Mouse (Mus musculus) large intestine, adult 2 months (tissue): ENCODE results near the gene Spin1. TPM values are rescaled to one million over a fixed set of nuclear protein-coding genes. Genes with fewer than 3 reads are reported as not detected.

ENCODE experiments used
- DNase-seq: peaks from one replicate; pipeline ENCODE4 v3.0.0-alpha.2; 2012; ENCODE audit warnings: low read depth, low spot score
- WGBS: fragments of 180-500 bp; shearing (Covaris S2); methylation state at CpG from one replicate; pipeline ENCODE4 v1.1.7; 2018; 5-methylcytosine and 5-hydroxymethylcytosine counted together
- polyA plus RNA-seq: library from polyadenylated mRNA; depleted of rRNA; stranded (reverse); fragments of >200 nt; gene quantifications from 2 replicates; pipeline ENCODE4 v1.2.3, GENCODE M21; 2012

Gene Spin1
- polyA plus RNA-seq, 1 experiment, result 17.6 TPM

GRCm38 (mm10) chr13:51127906-51128305, 27.2 kb downstream of the Spin1 start:
- WGBS, result 72% methylated on average over 2 of the region's 2 CpGs
- DNase-seq, result no peak

GRCm38 (mm10) chr13:51128417-51128816, 27.7 kb downstream of the Spin1 start:
- WGBS, result 93% methylated on average over 7 of the region's 7 CpGs
- no peak for DNase-seq

- WGBS, result 78% methylated on average over 10 of the region's 10 CpGs
- DNase-seq, result no peak
Observed at GRCm38 (mm10) chr13:51131179-51131578, 30.5 kb downstream of the Spin1 start.

- DNase-seq, result no peak
- 75% methylated on average over 4 of the region's 4 CpGs for WGBS
Observed at GRCm38 (mm10) chr13:51136315-51136714, 35.6 kb downstream of the Spin1 start.

DNA sequence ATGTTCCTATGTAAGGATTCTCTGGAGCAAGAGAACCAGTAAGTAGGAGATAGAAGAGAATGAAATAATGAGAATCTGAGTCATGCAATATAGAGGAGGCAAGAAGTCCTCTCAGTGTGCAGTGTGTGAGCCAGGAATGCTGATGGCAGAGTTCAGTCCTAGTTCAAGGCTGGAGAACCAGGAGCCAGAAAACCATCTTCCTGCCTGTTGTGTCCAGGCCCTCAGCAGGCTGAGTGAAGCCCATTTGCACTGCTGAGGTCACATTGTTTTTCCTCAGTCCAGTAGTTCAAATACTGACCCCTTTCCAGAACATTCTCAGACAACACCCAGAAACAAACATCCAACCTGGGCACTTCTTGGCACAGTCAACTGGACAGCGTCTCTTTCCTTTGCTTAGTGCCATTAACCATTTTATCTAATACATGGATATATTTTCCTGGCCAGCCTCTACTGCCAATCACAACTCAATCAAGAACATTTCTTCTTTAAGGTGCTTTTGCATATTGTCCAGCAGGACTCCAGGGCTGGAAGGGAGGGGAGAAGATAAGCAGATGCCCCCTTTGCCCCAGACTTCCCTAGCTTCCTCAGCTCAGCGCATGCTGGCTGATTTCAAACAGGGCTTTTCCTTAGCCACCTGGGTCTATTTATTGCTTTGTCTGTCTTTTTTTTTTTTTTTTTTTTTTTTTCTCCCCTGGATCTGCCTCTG, 36.5 kb downstream of the Spin1 start:
- 28% methylated on average over 2 of the region's 2 CpGs for WGBS
- DNase-seq, result no peak

DNA sequence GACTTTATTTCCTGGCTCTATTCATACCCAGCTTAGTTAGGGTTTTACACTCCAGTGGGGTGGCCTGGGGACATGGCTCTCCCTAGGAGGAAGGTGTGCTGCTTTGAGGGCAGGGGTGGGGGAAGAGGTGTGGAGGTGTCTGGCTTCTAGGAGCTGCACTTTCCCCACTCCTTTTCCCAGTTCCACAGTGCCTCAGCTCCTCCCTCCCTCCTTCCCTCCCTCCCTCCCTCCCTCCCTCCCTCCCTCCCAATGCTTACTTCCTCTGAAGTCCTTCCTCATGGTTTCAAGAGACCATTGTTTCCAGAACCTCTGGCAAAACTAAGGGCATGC, 37.0 kb downstream of the Spin1 start:
- DNase-seq, result no peak

DNA sequence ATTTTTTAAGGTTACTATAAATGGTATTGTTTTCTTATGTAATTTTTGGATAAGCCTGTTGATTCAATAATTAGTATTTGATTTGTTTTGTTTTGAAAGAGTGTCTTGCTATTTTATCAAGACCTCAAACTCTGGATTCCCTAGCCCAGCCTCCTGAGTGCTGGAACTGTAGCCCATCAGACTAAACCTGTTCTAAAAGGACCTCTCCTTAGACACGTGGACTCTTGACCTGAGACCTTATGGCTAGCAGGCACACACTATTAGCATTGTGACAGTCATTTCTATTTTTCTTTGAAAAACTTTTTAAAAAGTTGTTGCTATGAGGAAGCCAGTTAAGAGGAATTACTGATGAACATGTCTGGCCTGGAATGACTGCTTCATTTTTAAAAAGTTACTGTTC, 46.4 kb downstream of the Spin1 start:
- DNase-seq, result no peak
- WGBS, result 36% methylated on average over 1 of the region's 1 CpGs

GRCm38 (mm10) chr13:51152966-51153669, 52.4 kb downstream of the Spin1 start:
- WGBS, result 22% methylated on average over 4 of the region's 4 CpGs
- no peak for DNase-seq

DNA sequence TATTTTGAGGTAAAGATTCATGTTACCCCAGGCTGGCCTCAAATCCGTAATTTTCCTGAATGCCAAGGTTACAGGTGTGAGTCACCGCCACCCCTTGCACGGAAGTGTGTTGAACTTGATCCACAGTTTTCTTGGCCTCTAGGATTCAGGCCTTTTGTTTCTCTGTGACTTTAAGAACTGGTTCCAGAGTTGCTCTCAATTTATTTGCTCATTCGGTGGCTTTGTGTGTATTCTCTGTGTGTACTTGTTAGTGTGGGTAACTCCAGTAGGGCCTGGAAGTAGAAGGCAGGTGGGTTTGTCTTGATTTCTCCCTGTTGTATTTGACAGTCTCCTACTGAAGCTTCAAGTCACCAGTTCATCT, 53.0 kb downstream of the Spin1 start:
- DNase-seq, result no peak
- WGBS, result 32% methylated on average over 4 of the region's 4 CpGs

DNA sequence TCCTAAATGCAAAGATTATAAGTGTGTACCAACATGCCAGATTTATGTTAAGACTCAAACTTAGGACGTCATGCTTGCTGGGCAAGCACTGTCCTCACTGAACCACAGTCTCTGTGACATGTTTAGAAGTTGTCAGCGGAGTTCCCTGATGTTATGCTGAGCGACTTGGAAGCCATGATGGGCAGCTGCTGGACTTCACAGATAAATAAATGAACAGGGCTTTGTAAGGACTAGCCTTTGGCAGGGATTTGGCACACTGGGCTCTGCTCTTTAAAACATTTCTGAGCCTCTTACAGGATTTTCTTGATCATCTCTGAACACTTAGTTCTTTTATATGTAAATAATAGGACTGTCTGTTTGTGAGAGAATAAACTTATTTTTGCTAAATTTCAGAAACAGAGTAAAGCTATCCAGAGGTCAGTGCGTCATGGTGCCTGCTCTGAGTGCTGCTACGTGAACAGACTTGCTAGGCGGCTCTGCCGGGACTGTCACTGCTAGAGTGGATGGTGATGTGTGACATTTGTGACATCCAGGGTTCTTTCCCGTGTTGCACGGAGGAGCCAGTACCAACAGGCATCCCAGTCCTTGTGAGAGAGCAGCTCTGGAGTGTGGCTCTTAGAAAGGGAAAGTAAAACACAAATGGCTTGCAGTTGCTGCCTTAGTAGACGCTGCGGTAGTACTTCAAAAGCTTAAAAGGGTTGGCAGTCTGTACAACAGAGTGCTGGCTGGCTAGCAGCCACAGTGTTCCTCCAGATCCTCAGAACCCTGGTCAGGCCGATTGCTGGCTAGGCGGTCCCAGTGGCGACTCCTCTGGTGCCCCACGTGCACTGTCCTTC, 54.7 kb downstream of the Spin1 start:
- no peak for DNase-seq
- WGBS, result 81% methylated on average over 15 of the region's 15 CpGs

GRCm38 (mm10) chr13:51156014-51156386, 55.3 kb downstream of the Spin1 start:
- 92% methylated on average over 6 of the region's 6 CpGs for WGBS
- DNase-seq, result no peak

GRCm38 (mm10) chr13:51157291-51157690, 56.6 kb downstream of the Spin1 start:
- DNase-seq, result no peak
- 78% methylated on average over 3 of the region's 3 CpGs for WGBS

GRCm38 (mm10) chr13:51161672-51162071, 61.0 kb downstream of the Spin1 start:
- WGBS, result 76% methylated on average over 2 of the region's 2 CpGs
- DNase-seq, result no peak

DNA sequence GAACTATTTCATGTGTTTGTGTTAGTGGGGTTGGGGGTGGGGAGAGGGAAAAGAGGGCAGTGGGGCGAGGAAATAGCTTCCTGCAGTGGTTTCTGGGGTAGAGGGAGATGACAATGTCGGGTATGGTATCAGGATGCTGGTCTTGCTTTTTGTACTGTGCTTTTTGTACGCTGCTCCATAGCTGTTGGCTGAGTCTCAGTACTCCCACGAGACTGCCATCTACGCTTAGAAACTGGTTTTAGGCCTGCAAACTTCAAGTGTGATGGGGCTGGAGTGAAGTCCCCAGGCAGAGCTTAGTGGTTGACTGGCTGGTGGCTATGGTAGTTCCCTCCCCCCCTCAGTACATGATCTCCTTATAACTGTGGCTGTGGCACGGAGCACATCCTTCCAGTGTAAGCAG, 61.6 kb downstream of the Spin1 start:
- no peak for DNase-seq
- WGBS, result 80% methylated on average over 6 of the region's 6 CpGs

- 62% methylated on average over 11 of the region's 11 CpGs for WGBS
Observed at GRCm38 (mm10) chr13:51166711-51167110, 66.0 kb downstream of the Spin1 start.

DNA sequence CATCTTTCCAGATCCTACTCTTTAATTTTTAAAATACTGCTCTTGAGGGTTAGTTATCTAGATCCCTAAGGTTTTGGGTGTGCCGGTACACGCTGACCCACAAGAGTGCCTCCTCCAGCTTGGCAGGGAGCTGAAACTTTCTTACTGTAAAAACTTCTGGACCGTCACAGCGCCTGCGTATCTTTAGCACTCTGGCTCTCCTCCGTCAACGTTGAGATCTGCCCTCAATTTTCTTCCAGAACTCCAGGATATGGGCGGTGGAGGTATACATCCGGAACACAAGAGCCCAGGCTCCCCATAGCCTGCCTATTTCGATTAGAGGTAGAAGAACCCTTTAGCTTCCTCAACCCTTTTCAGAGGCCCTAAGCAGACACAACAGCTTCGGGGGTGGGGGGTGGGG, 69.5 kb downstream of the Spin1 start:
- DNase-seq, result no peak

More at GRCm38 (mm10) chr13:51166711-51167110, 66.0 kb downstream of the Spin1 start:
- no peak for DNase-seq

GRCm38 (mm10) chr13:51170691-51171680, 70.3 kb downstream of the Spin1 start, which contains the start of gene Nxnl2:
Nxnl2 (plus strand) TSS chr13:51171022.
- no peak for DNase-seq
- WGBS, result 2% methylated on average over 64 of the region's 64 CpGs

More for the DNA sequence above, 69.5 kb downstream of the Spin1 start:
- WGBS, result 32% methylated on average over 11 of the region's 11 CpGs

DNA sequence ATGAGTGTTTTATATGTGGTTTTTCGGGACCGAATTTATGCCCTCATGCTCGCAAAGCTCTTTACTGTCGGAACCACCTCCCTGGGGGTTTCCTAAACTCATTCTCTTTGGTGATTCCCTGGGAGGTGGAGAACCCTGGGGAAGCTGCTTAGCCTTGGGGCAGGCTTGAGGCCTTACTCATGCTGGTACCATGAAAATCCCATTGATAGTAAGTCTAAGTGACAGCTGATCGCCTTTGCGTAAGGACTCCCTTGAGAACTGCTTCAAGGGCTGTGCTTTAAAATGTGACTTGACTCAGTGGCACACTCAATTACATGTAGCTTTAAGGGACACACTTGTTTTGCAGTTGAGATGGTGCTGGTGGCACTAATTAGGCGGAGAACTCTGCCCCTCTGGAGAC, 71.9 kb downstream of the Spin1 start:
- 93% methylated on average over 7 of the region's 7 CpGs for WGBS
- DNase-seq, result no peak

- 73% methylated on average over 10 of the region's 10 CpGs for WGBS
Observed at GRCm38 (mm10) chr13:51178932-51179331, 78.3 kb downstream of the Spin1 start.

More at GRCm38 (mm10) chr13:51178932-51179331, 78.3 kb downstream of the Spin1 start:
- DNase-seq, result no peak
